Mouse (Mus musculus): ENCODE measurements around the gene B3gnt8.

DNA sequence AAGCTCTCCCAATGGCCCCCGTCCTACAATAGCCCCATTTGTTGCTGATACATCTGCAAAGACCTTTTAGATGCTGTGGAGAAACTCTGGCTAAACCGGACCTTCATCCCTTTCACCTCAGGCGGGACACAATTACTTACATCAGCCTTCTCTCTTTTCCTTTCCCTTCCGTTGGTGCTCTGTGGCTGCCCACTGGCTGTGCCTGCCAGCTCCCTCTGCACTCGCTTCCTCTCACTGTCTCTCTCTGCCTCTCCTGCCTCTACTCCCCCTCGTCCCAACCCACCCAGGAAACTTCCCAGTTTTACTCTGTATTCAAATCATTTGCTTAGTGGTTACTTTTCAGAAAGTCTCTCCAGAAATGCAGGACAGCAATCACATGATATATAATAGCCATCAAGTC lies 16.4 kb upstream of the B3gnt8 start:
- TF ChIP-seq MYOD1 (IDR thresholded peaks at IDR 0.05; ENCODE audit: control insufficient read depth, insufficient read length, low read depth) (no peak), CTCF (IDR thresholded peaks at IDR 0.05; ENCODE audit: control insufficient read depth, insufficient read depth, insufficient read length) (no peak), MYOG (IDR thresholded peaks at IDR 0.05; ENCODE audit: control insufficient read depth, extremely low read depth, insufficient read length) (no peak)

Data from C2C12 (cell line).